Mouse (Mus musculus) cerebellum, adult 9-10 months (tissue): ENCODE data around the gene Slc22a21.
A peak's percentile ranks its signal among the peaks of the same experiment; 100 is the strongest.
"Not testable (repeated sequence)": the region's sequence is repeated elsewhere in the genome, so short reads cannot be mapped to it uniquely, and the experiment has no call there.

Experiments used
- DNase-seq: peaks from one replicate; pipeline ENCODE4 v3.0.0; 2022

Gene Slc22a21

DNA sequence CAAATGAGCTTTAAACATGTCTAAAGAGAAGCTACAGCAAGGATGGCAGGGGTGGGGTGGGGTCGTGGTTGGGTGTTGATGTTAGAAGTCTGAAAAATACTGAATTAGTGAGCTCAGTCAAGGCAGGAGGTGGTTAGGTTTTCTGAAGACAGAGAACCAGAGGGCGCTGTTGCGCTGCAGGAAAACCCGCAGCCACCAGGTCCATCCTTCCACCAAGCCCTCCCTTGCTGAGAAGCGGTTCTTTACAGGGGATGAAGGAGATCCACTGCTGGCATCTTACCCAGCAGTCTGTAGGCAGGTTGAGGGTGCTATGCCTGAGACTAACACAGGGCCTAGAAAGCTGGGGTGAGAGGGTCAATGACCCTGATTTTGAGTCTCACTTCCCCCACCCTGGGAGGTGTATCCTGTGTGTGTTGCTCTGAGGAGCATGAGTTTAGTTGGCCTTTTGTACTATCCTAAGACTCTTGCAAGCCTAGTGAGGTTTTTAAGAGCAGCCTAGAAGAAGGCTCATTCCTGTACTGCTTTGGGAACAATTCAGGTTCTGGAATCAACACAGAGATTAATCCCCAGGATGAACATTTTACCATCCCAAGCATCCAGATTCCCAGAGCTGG is 22.1 kb upstream of the Slc22a21 start:
- DNase-seq = peak; percentile 82

DNA sequence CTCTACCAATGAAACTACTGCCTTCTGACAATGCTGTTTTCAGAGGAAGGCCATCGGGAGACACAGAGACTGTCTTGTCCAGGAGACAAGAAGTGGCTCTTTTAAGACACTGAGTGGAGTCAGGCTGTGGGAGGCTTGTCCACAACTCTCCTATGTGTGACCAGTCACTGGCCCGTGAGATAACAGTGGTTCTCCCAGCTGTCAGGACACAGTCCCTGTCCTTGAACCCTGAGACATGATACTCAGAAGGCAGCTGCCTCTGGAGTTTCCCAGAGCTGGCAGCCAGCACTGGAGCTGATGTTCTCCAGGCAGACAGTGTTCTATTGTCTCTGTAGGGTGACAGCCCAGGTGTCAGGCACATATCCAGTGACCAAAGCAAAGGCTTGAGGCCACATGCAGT is 17.5 kb upstream of the Slc22a21 start:
- no peak for DNase-seq

DNA sequence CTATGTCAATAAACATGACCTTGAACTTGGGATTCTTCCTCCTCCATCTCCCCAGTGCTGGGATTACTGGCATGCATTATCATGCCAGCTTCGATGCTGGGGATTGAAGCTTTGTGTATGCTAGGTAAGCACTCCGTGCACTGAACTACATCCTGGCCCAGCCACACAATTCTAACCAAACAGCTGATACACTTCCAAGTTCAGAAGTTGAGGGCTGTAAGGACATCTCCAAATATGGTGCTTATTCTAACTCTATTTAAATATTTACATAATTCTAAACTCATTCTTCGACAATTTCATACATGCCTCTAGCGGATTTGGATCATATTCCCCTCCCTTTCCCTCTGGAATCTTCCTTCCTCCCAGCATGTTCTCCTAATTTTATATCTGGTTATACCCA is 12.1 kb upstream of the Slc22a21 start:
- DNase-seq = no peak

DNA sequence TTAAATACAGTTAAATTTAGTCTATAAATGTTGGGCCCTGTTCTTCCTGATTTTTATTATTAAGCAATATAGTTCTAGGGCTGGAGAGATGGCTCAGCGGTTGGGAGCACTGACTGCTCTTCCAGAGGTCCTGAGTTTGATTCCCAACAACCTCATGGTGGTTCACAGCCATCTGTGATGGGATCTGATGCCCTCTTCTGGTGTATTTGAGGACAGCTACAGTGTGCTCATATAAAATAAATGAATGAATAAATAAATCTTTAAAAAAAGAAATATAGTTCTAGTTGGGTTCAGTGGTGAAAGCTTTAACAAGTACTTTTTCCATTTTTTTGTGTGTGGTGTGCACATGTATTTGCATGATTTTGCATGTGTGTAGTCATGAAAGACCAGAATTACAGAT is 9.1 kb upstream of the Slc22a21 start:
- DNase-seq = no peak

DNA sequence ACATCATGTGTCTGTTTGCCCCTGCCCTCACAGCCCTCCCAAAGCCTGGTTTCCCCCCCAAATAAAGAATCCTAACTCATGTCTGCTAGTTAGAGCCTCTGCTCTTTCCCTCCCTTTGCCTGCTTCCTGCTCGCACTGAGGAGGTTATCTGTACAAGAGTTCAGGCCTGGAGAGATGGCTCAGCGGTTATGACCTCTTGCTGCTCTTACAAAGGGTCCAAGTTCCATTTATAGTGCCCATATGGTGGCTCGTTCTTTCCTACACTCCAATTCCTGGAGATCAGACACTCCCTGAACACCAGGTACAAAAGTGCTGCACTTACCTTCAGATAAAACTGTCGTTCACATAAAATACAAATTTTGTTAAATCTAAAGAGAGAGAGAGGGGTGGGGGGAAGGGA is 7.9 kb upstream of the Slc22a21 start:
- DNase-seq = no peak

DNA sequence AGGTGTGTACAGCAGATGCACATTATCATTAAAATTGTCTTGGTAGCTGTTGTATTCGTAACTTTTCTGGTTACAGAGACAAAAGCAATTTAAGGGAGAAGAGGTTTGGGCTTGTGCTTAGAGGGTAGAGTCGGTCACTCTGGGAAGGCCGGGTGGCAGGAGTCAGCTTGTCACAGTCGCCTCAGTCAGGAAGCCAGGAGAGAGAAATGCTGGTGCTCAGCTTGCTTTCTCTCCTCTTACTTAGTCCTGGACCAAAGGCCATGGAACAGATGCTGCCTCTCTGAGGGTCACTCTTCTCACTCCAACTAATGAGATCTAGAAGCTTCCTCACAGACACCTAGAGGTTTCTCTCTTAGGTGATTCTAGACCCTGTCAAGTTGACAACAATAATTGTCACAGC is 1.3 kb upstream of the Slc22a21 start:
- DNase-seq = no peak

DNA sequence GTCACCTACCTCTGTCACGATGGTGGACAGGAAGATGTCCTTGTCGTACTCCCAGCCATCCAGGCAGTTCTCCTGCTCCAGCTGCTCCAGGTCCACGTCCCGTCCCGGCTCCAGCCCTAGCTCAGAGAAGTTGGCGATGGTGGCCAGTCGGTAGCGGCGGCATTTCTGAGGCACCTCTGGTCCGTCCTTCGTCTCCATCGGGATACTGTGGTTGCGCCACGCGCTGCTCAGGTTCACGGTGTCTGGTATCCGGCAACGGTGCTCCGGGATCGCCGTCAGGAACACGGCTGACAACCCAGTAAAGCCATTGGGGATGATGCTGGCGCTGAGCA is 710 bp downstream of the Slc22a21 start:
- DNase-seq = not testable (repeated sequence)

DNA sequence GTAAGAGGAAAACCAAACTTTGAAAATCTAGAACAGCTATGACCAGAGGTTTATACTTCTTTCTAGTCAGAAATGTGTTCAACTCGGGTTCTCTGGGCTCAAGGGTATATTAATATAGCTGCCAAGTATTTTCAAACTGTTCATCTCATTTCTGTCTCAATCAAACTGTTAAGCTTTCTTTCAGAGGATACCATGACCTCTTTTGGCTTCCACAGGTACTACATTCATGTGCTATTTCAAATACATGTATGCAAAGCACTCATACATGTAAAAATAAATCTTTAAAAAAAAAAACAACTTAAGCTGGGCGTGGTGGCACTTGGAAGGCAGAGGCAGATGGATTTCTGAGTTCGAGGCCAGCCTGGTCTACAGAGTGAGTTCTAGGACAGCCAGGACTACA is 2.5 kb downstream of the Slc22a21 start:
- no peak for DNase-seq

DNA sequence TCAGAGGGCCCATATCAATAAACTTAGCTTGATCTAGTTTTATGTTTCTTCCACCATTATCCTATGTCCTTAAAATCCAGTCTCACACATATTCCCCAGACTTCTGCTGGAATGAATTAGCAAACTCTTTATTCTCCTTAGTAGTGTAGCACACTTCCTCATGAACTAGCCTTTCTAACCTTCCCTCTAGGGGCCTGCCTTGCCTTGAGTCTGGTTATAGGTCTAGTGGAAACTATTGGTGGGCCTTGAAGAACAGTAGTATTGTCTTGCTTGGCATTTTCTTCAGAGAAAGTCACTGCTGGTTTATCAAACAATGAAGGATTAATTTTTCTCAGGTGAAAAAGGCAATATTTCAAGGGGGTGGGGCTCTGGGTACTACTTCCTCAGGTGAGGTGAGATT is 4.6 kb downstream of the Slc22a21 start:
- DNase-seq = no peak

DNA sequence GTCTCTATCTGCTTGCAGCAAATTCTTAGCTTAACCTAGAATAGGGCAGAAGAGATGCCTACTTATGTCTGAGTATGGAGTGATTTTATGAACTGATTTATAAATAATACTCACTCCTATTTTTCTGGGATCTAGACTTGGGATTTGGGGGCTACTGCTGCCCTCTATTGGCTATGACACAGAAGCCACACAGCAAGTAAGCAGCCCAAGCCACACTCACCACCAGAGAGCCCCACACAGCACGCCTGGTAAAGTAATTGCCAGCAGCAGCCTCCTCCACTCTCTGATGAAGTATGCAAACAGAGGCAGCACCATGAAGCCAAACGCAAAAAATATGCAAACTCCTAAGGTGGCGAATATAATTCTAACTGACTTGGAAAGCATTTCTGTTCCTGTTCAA is 21.1 kb downstream of the Slc22a21 start:
- no peak for DNase-seq

DNA sequence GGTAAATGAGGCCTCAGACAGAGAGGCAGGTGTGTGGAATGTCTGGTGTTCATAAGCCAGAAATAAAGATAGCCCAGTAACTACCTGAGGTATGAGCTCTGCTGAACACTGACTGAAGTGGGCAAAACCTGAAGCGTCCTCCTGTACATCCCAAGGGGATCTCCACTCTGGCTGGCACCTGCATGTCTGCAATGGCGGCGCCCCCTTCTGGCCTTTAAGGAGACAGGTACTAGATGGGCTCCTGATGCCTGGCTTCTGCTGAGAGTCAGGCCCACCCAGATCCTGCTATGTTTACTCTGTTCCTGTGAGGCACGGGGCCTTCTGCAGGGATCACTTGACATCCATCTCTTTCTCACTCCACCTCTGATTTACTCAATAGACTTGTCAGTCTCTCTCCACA is 22.0 kb downstream of the Slc22a21 start:
- not testable (repeated sequence) for DNase-seq

DNA sequence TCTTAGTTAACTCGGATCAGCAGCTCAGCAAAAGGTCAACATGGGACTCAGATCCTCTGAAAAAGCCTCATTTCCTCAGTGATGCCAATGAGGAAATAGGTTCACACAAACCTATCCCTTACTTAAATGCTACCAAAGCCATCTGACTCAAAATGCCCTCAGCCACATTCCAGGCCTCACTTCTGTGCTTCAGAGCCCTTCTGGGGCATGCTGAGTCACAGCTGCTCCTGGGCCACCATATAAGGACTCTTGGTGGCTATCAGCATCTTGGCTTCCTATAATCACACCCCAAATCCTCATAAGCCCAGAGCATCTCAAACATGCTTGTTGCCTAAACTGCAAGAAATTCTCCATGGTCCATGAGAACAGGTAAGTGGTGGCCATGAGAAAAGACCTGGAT is 23.5 kb downstream of the Slc22a21 start:
- DNase-seq = no peak

DNA sequence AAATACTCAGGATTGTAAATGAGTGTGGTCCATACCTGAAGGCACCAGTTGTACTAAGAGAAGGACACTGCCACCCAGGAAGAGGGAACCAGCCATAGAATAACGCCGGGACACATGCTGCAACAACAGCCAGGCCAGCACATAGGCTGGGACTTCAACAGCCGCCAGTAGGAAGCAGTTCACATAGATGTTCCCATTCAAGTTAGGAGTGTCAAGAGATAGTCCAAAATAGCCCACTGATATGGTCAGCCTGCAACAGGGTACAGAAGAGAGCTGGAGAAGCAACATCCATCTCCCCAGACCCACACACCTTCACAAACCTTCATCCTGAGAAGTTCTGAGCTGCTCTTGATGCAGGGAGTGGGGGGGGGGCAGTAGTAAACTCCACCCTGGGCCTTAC is 25.5 kb downstream of the Slc22a21 start:
- no peak for DNase-seq

DNA sequence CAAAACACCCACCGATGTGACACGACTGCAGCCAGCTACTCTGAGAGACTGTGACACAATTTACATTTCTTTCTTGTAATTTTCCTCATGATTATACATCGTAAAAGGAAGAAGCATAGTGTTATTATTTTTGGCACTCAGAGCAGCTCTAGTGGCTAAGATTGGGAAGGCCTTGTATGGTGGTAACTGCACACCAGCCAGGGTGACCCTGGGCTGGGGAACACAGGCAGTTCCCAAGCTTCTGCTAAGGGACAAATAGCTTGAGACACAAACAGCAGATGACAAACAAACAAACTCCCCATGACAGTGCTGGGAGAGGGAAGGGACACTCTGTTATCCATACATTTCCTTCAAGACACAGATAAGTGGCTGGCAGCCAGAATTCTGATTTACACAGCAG is 30.0 kb downstream of the Slc22a21 start:
- not testable (repeated sequence) for DNase-seq

DNA sequence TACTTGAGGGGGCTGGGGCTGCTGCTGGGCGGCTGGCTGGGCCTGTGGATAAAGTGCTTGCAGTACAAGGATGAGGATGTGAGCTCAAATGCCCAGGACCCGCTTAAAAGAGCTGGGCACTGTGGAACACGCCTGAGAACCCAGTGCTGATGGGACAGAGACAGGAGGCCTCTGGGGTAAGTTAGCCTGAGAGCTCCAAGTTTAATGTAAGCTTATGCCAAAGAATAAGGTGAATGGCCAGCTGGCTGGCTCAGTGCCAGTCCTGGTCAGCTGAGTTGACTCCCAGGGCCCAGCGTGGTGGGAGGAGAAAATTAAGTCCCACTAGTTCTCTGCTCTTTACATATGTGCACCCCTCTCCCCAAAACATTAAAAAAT is 48.2 kb downstream of the Slc22a21 start:
- not testable (repeated sequence) for DNase-seq

DNA sequence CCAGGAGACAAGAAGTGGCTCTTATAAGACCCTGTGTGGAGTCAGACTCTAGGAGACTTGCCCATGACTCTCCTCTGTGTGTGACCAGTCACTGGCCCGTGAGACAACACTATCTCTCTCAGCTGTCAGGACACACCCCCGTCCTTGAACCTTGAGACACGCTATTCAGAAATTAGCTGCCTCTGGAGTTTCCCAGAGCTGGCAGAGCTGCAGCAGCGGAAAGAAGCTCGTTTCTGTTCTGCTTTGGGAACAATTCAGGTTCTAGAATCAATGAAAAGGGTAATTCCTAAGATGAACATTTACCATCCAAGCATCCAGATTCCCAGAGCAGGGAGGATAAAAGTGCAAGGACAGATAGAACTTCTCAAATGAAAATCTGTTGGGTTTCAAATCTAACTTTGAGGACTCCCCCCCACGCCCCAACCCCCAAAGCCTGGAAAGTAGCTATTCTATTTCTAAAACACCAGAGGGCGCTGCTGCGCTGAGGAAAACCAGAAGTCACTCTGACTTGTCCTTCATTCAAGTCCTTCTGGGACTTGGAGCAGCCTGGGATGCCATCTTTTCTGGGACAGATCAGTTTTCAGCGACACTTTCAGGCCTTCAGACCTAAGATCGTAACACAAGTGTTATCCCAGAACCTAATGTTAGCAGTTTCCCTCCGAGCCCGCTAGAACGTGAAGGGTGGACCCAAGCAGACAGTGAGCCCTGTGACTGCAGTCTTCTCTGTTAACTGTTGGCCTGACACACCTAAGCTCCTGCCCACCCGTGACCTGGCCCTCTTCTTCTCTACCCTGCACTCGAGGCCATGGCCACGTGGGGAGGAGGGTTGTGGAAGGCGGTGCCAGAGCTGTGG is 48.8 kb downstream of the Slc22a21 start:
- DNase-seq = peak; percentile 67

DNA sequence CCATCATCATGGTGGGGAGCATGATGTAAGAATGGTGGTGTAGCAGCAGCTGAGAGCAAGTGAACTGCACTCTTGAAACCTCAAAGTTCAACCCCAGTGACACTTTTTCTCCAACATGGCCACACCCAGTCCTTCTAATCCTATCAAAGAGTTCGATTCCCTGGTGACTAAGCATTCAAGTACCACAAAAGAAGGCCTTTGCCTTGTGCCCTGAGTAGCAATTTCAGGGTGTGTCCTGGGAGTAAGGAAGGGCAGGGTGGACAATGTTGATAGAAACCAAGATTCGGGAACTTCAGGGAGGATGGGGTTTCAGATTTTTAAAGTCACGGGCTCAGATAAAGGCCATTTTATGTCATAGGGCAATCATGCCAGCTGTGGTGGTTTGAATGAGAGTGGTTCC is 50.4 kb downstream of the Slc22a21 start:
- no peak for DNase-seq

DNA sequence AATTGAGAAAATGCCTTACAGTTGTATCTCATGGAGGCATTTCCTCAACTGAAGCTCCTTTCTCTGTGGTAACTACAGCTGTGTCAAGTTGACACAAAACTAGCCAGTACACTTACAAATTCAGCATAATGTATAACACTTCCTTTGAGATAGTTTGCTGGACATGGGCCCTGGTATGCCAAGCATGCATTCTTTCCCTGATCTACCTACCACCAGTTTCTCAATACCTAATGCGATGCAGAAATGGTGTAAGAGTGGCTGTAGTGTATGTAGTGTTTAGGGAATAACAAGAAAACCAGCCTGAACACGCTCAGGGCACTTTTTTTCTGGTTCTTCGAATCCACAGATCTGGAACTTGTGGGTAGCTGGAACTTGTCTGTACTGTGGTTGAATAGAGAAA is 51.5 kb downstream of the Slc22a21 start:
- no peak for DNase-seq

DNA sequence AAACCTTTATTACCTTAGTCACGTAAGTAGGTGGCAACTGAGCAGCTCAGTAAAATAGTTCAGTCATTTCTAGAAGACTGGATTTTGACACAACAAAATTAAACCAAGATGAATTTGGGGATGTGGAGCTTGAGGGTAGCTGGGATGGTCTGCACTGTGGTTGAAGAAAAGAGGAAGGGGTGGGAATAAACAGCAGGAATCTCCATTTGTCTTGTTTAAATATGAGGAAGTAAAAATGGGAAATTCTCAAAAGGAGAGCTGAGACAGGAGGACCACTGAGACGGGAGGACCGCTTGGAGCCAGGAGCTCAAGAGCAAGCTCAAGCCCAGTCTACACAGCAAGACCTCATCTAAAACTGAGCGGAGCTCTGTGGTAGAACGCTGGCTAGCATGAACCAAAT is 53.8 kb downstream of the Slc22a21 start:
- no peak for DNase-seq

DNA sequence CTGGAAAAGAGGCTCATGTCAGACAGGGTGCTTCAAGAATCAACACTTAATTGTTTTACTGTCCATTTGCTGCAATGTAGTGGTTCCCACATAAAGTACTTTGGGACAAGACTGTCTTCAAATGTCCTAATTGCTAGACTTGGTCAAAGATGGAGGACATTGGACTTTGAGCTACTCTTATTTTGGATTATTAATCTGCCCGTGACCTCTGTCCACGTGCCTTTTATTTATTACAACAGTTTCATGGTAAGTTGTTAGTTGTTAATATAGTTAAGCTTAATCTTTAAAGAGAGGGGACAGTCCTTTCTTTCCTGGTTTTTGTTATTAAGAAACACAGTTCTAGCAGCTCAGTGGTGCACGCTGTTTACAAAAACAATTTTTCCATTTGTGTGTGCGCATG is 61.3 kb downstream of the Slc22a21 start:
- DNase-seq = no peak

DNA sequence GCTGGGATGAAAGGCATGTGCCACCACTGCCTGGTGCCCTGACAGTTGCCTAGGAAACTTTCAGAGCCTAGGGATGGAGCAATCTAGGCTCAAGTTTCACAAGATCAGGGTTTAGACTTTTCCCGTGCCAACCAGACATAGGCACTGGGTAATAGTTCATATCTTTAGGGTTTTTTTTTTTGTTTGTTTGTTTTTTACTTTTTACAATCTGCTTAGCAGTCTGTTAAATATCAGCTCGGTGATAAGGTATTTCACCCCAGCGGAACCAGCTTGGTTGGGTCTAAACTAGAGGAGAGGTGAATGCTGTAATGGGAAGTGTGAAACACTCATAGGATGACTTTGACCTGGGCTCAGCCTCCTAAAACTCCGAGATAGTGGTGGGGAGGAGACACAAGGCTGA is 69.1 kb downstream of the Slc22a21 start:
- DNase-seq = no peak

DNA sequence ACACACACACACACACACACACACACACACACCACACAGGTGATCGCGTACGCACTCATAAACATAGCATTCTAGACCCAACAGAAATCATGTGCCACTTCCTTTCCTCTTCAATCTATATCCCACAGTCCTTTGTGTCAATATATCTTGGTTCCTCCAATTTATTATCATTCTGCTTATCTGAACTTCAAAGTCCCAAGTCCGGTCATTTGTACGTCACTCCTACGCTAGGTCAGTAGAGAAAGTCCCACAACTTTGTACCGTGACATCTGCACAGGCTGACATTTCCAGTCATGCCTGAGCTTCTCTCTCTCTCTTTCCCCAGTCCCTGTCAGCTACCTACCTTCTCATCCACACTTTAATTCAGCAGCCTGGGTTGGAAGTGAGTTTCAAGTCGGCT is 71.4 kb downstream of the Slc22a21 start:
- DNase-seq = no peak

DNA sequence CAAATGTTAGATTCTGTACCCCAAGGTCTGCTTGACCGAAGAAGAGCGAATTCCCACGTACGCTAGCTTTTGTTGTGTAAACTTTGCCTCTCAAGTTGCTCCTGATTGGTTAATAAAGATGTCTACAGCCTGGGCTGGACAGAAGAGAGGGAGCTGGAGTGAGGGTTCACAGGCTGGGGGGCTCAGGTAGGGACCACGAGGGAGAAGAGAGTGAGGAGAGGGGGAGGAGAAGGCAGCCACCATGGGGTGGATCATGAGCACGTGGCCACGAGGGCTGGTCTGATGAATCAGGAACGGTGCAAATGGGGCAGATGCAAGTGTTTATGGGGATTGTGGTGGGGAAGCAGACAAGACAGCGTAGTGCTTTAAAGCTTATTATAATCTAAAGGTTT is 75.6 kb downstream of the Slc22a21 start:
- no peak for DNase-seq

DNA sequence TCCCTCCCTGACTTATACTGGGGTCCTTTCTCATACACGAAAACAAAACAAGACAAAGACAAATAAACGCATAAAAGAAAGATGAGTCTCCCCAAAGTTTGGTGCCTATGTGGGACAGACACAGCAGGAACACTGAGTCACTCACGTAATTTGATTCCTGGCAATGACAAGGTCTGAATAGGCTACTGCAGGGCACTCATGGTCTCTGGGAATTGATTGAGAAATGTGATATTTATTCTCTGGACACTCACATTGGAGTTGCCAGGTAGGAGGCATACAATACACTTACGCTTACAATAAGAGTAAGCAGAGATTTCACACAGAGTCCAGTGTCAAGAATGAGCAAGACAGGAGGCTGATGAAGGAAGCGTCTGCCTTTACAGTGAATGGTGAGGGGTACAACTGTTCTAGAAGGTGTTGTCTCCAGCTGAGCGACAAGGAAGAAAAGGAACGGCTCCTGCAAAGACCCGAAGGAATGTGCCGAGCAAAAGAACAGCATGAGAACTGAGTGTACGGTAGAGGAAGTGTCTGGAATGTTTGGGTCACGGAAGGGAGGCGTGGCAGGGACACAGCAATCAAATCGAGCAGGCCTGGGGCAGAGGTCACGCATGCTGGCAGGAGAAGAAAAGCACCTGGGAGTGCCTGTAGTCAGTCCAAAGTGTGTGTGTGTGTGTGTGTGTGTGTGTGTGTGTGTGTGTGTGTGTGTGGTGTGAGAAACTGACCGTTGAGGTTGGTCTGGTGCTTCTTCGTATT is 76.2 kb downstream of the Slc22a21 start:
- no peak for DNase-seq
